Mouse (Mus musculus) lung, adult 2 months (tissue): ENCODE measurements around the gene Ttll4. TPM values are rescaled to one million over a fixed set of nuclear protein-coding genes. Genes with fewer than 3 reads are reported as not detected.
A peak's percentile ranks its signal among the peaks of the same experiment; 100 is the strongest.

Source experiments
- DNase-seq: peaks from one replicate; pipeline ENCODE4 v3.0.0; 2022
- H3K4me1 ChIP-seq: fragments of 200-500 bp; 2 replicates; pipeline ENCODE4 v1.6.1; 2011; ENCODE audit warnings: low read length; ENCODE audit not compliant: control insufficient read depth, insufficient read depth
- H3K4me3 ChIP-seq: fragments of 200-500 bp; replicated peaks from 2 replicates; pipeline ENCODE3; 2011; ENCODE audit warnings: low read depth, mild to moderate bottlenecking, control low read depth, low read length; ENCODE audit errors: extremely low read depth
- CTCF ChIP-seq: fragments of 200-500 bp; IDR thresholded peaks from 2 replicates; pipeline ENCODE4 v1.5.1; 2011; ENCODE audit warnings: mild to moderate bottlenecking, low read length, control low read depth; ENCODE audit not compliant: insufficient read depth
- POLR2A ChIP-seq: fragments of 200-500 bp; IDR thresholded peaks from 2 replicates; pipeline ENCODE4 v1.6.1; 2011; ENCODE audit warnings: low read depth, mild to moderate bottlenecking, control low read depth, low read length, borderline replicate concordance; ENCODE audit errors: extremely low read depth
- WGBS: fragments of 180-500 bp; shearing (Covaris S2); methylation state at CpG from one replicate; pipeline ENCODE4 v1.1.7; 2018; 5-methylcytosine and 5-hydroxymethylcytosine counted together
- polyA plus RNA-seq: library from polyadenylated mRNA; depleted of rRNA; stranded (reverse); fragments of >200 nt; gene quantifications from 2 replicates; pipeline ENCODE4 v1.2.3, GENCODE M21; 2012

Ttll4 gene
- polyA plus RNA-seq, 1 experiment: 16.1 TPM

GRCm38 (mm10) chr1:74719281-74719680 is 57.7 kb downstream of the Ttll4 start:
- TF ChIP-seq POLR2A (no peak), CTCF (no peak)
- DNase-seq: no peak
- no peak overlapping the region for H3K4me3 ChIP-seq
- H3K4me1 ChIP-seq: no peaks in the 10 kb centered on the region
- 71% methylated on average over 3 of the region's 3 CpGs for WGBS

- H3K4me1 ChIP-seq: no peaks in the 10 kb centered on the region
- DNase-seq: no peak
- TF ChIP-seq POLR2A (no peak), CTCF (no peak)
- 68% methylated on average over 6 of the region's 6 CpGs for WGBS
- no peak overlapping the region for H3K4me3 ChIP-seq
These were observed 60.1 kb downstream of the Ttll4 start for GRCm38 (mm10) chr1:74721657-74722056.

- no peak for DNase-seq
- 82% methylated on average over 2 of the region's 2 CpGs for whole genome bisulfite sequencing
- H3K4me1 ChIP-seq: no peaks in the 10 kb centered on the region
- no peak overlapping the region for H3K4me3 ChIP-seq
- 0 out of 2 replicates have a peak, but pooled peaks have one; percentile 28 for TF ChIP-seq CTCF
- no peak for TF ChIP-seq POLR2A
These were observed 62.2 kb downstream of the Ttll4 start for GRCm38 (mm10) chr1:74723748-74724147.

GRCm38 (mm10) chr1:74726114-74726513 is 64.6 kb downstream of the Ttll4 start:
- Histone ChIP-seq H3K4me3 (no peak overlapping the region), H3K4me1 (no peaks in the 10 kb centered on the region)
- TF ChIP-seq POLR2A (no peak), CTCF (no peak)
- DNase-seq: no peak
- WGBS: 57% methylated on average over 5 of the region's 5 CpGs

GRCm38 (mm10) chr1:74726674-74727073 is 65.1 kb downstream of the Ttll4 start:
- no peak for TF ChIP-seq POLR2A
- TF ChIP-seq CTCF: no peak
- DNase-seq: no peak
- H3K4me3 ChIP-seq: no peak overlapping the region
- WGBS: 54% methylated on average over 5 of the region's 5 CpGs
- H3K4me1 ChIP-seq: no peaks in the 10 kb centered on the region

GRCm38 (mm10) chr1:74728446-74728845 is 66.9 kb downstream of the Ttll4 start:
- WGBS: 71% methylated on average over 8 of the region's 8 CpGs
- TF ChIP-seq CTCF: no peak
- no peak for TF ChIP-seq POLR2A
- no peak overlapping the region for H3K4me3 ChIP-seq
- no peak for DNase-seq
- no peaks in the 10 kb centered on the region for H3K4me1 ChIP-seq

- WGBS: 77% methylated on average over 12 of the region's 12 CpGs
- Histone ChIP-seq H3K4me3 (no peak overlapping the region), H3K4me1 (no peaks in the 10 kb centered on the region)
- no peak for DNase-seq
- TF ChIP-seq POLR2A: no peak
- no peak for TF ChIP-seq CTCF
These were observed 75.4 kb downstream of the Ttll4 start for GRCm38 (mm10) chr1:74736977-74737376.

GRCm38 (mm10) chr1:74737500-74737899 is 76.0 kb downstream of the Ttll4 start:
- 85% methylated on average over 7 of the region's 7 CpGs for WGBS

GRCm38 (mm10) chr1:74740846-74741245 is 79.3 kb downstream of the Ttll4 start:
- TF ChIP-seq POLR2A (no peak), CTCF (no peak)
- H3K4me3 ChIP-seq: no peak overlapping the region
- DNase-seq: no peak
- H3K4me1 ChIP-seq: no peaks in the 10 kb centered on the region
- 72% methylated on average over 7 of the region's 7 CpGs for WGBS

More at GRCm38 (mm10) chr1:74737500-74737899, 76.0 kb downstream of the Ttll4 start:
- no peak for DNase-seq
- TF ChIP-seq CTCF (no peak), POLR2A (no peak)
- H3K4me3 ChIP-seq: no peak overlapping the region
- H3K4me1 ChIP-seq: no peaks in the 10 kb centered on the region

- Histone ChIP-seq H3K4me3 (no peak overlapping the region), H3K4me1 (no peaks in the 10 kb centered on the region; the same call in 1 of the 2 replicates)
- WGBS: 67% methylated on average over 5 of the region's 5 CpGs
- no peak for DNase-seq
- TF ChIP-seq POLR2A (no peak), CTCF (no peak)
These were observed 85.8 kb downstream of the Ttll4 start for GRCm38 (mm10) chr1:74747335-74747734.
